Mouse (Mus musculus) bone marrow, adult 2 months (tissue): ENCODE results near the gene Pex10.

Experiments
- CTCF ChIP-seq: fragments of 200-500 bp; IDR thresholded peaks from 2 replicates; pipeline ENCODE4 v1.5.1; 2011; ENCODE audit warnings: low read length, control low read depth; ENCODE audit not compliant: control insufficient read depth, insufficient read depth
- POLR2A ChIP-seq: fragments of 200-500 bp; IDR thresholded peaks from 2 replicates; pipeline ENCODE4 v1.6.1; 2011; ENCODE audit warnings: low read depth, mild to moderate bottlenecking, control low read depth, low read length, borderline replicate concordance; ENCODE audit not compliant: control insufficient read depth

GRCm38 (mm10) chr4:155017253-155017878 lies 49.5 kb upstream of the Pex10 start:
- no peak for TF ChIP-seq CTCF
- TF ChIP-seq POLR2A, result no peak
